Mouse (Mus musculus): ENCODE data around the gene Spaca6. TPM values are rescaled to one million over a fixed set of nuclear protein-coding genes. Genes with fewer than 3 reads are reported as not detected.

Spaca6 gene
- total and polyA plus RNA-seq, 3 experiments, result 9.2 to 17.8 (median 15.3) TPM

DNA sequence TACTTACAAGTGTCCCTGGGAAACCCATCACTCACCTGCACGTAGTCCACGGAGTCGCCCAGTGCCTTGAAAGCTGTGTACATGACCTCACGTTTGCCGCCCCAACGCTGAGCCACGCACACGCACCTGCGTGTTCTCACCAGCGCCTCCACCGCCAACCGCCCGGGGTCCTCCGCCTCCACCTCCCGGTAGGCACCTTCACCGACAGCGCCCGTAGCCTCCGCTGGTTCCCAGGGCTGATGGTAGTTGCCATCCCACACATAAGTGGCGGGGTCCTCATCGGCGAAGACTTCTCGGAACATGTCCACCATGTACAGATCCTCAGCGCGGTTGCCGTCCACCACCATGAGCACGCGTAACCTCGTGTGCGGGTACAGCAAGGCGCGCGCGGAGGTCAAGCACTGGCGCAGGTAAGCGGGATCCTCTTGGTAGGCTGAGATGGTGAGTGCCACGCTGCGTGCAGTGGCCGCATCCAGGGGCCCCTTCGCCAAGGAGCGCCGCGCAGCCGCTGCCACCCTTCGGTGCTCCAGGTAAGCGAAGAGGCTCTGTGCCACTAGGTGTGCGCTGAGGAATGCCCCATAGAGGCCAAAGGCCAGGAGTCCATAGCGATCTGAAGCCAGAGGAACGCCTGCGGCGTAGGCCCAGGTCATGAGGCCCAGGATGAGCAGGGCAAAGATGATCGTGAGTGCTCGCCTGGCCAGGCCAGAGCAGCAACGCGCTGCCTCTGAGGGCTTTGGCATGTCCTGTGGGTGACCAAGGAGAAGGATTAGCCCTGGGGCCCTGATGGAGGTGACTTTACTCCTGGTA lies 23.2 kb downstream of the Spaca6 start:
- Histone ChIP-seq H3K27ac (no peak overlapping the region), H3K36me3 (ENCODE audit: control insufficient read depth, insufficient read depth, low read length) (no peaks in the 10 kb centered on the region), H3K27me3 (ENCODE audit: control insufficient read depth, insufficient read depth, low read length) (no peaks in the 10 kb centered on the region), H3K79me2 (replicated peaks; ENCODE audit: control insufficient read depth, insufficient read depth, low read length) (no peaks in the 10 kb centered on the region), H3K4me3 (no peak overlapping the region), H3K4me1 (ENCODE audit: control insufficient read depth, insufficient read depth, low read length) (no peaks in the 10 kb centered on the region), H3K9ac (ENCODE audit: low read depth, low read length) (no peak overlapping the region)
- intact Hi-C loops (cut with DNase I), result no loop called here
- DNase-seq, result no peak
- 42% methylated on average over 54 of the region's 55 CpGs for WGBS
- TF ChIP-seq EP300 (IDR thresholded peaks at IDR 0.05; ENCODE audit: insufficient read depth, low read depth, low read length) (no peak), POLR2A (IDR thresholded peaks at IDR 0.05; ENCODE audit: insufficient read depth, low read depth, low read length) (no peak), CTCF (IDR thresholded peaks at IDR 0.05) (no peak)

DNA sequence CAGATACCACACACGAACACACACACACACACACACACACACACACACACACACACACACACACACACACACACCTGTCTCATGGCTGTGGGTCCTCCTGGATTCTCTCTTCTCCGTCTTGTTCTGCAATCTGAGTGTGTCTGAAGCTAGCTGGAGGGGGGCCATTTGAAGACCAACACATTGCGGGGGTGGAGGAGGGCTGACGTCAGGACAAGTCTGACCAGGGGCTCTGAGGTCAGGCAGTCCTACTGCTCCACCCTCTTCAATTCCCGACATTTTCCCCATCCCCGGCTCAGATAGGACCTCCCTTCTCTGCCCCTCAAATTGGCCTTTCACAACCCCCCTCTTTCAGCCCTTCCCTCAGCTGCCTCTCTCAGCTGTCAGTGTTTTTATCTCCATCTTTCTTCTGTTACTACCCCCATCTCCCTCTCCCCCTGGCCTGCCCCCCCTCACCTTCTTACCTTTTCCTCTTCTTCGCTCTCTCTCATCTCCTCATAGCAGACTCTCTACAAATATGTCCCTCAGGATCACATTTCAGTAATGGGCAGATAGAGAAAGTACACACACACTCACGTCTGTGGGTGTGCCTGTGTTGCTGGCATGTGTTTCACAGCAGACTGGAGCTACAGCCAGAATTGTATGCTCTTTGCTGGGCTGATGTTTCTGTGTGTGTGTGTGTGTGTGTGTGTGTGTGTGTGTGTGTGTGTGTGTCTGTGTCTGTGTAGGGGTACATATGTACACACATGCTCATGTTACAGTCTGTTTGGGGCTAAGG lies 28.3 kb downstream of the Spaca6 start, which contains the start of gene Has1:
Has1 (minus strand) TSS at position 142 of the 775 bp plus-strand sequence.
- Histone ChIP-seq H3K9ac (ENCODE audit: low read depth, low read length) (no peak within 1 kb of the TSS), H3K27ac (no peak within 1 kb of the TSS), H3K79me2 (replicated peaks; ENCODE audit: control insufficient read depth, insufficient read depth, low read length) (no peaks in the 10 kb centered on the region), H3K4me1 (ENCODE audit: control insufficient read depth, insufficient read depth, low read length) (no peaks in the 10 kb centered on the region), H3K27me3 (ENCODE audit: control insufficient read depth, insufficient read depth, low read length) (no peaks in the 10 kb centered on the region), H3K4me3 (no peak within 1 kb of the TSS), H3K36me3 (ENCODE audit: control insufficient read depth, insufficient read depth, low read length) (no peaks in the 10 kb centered on the region)
- no peak for TF ChIP-seq EP300 (IDR thresholded peaks at IDR 0.05; ENCODE audit: insufficient read depth, low read depth, low read length)
- no peak for TF ChIP-seq POLR2A (IDR thresholded peaks at IDR 0.05; ENCODE audit: insufficient read depth, low read depth, low read length)
- no peak for TF ChIP-seq CTCF (IDR thresholded peaks at IDR 0.05)
- WGBS, result 36% methylated on average over 7 of the region's 8 CpGs
- intact Hi-C loops (cut with DNase I), result no loop called here
- no peak for DNase-seq

DNA sequence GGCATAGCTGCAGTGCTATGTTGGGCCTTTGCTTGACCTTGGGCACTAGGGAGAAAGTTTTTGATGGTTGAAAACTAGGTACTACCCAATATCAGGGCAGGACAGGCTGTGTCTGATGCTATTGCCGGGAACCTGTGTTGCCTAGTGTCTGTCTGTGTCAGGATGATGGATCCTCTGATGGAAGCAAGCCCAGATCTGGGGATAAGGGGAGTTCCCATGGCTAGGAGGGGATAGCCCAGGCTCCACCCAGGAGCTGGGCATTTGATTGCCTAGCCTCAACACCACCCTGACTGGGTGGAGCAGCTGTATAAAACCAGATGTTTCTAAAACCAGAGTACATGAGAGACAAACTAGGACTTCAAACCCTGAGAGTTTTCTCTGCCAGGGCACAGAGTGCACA lies 29.7 kb downstream of the Spaca6 start:
- DNase-seq, result no peak
- H3K36me3 ChIP-seq (ENCODE audit: control insufficient read depth, insufficient read depth, low read length), result no peaks in the 10 kb centered on the region
- H3K4me1 ChIP-seq (ENCODE audit: control insufficient read depth, insufficient read depth, low read length), result no peaks in the 10 kb centered on the region
- no peaks in the 10 kb centered on the region for H3K27me3 ChIP-seq (ENCODE audit: control insufficient read depth, insufficient read depth, low read length)
- no peak overlapping the region for H3K9ac ChIP-seq (ENCODE audit: low read depth, low read length)
- TF ChIP-seq EP300 (IDR thresholded peaks at IDR 0.05; ENCODE audit: insufficient read depth, low read depth, low read length) (no peak), CTCF (IDR thresholded peaks at IDR 0.05) (no peak), POLR2A (IDR thresholded peaks at IDR 0.05; ENCODE audit: insufficient read depth, low read depth, low read length) (no peak)
- WGBS, result 91% methylated on average over 1 of the region's 1 CpGs
- intact Hi-C loops (cut with DNase I), result no loop called here
- no peak overlapping the region for H3K4me3 ChIP-seq
- H3K79me2 ChIP-seq (replicated peaks; ENCODE audit: control insufficient read depth, insufficient read depth, low read length), result no peaks in the 10 kb centered on the region
- no peak overlapping the region for H3K27ac ChIP-seq

DNA sequence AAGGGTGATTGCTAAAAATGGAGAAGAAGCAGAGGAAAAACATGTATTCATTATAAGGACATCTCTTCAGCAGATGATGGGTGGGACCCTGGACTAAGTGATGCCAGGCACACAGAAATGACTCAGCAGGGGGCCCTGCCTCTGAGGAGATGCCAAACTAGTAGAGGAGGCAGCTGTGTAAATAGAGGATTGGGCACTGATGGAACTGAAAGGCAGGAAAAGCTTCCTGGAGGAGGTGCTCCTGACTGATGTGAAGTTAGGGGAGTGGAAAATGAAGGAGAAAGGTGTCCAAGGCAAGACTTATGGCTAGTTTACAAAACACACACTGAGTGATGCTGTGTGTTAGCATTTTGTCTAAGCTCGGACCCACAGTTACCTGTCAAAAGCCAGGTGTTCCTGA lies 30.5 kb downstream of the Spaca6 start:
- H3K4me3 ChIP-seq, result no peak overlapping the region
- H3K9ac ChIP-seq (ENCODE audit: low read depth, low read length), result no peak overlapping the region
- no peaks in the 10 kb centered on the region for H3K79me2 ChIP-seq (replicated peaks; ENCODE audit: control insufficient read depth, insufficient read depth, low read length)
- no peaks in the 10 kb centered on the region for H3K36me3 ChIP-seq (ENCODE audit: control insufficient read depth, insufficient read depth, low read length)
- H3K4me1 ChIP-seq (ENCODE audit: control insufficient read depth, insufficient read depth, low read length), result no peaks in the 10 kb centered on the region
- no peak for DNase-seq
- TF ChIP-seq POLR2A (IDR thresholded peaks at IDR 0.05; ENCODE audit: insufficient read depth, low read depth, low read length), result no peak
- no peak for TF ChIP-seq EP300 (IDR thresholded peaks at IDR 0.05; ENCODE audit: insufficient read depth, low read depth, low read length)
- no peak for TF ChIP-seq CTCF (IDR thresholded peaks at IDR 0.05)
- WGBS, result 83% methylated on average over 1 of the region's 1 CpGs
- no peak overlapping the region for H3K27ac ChIP-seq
- intact Hi-C loops (cut with DNase I), result no loop called here
- H3K27me3 ChIP-seq (ENCODE audit: control insufficient read depth, insufficient read depth, low read length), result no peaks in the 10 kb centered on the region

DNA sequence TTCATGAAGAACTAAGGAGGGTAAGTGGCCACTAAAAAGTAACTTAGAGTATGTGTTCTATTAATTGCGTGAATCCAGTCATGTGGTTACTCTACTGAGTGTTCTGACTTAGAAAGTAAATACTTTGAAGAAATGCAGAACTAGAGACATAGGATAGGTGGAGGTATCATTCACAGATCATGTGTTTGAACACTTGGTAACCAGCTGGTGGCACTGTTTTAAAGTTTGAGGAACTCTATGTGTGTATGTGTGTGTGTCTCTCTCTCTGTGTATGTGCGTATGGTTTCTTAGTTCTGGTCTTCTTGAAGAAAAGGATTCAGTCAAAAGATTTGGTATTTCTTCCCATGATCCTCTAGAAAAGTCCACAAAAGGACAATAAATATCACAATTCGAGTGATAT lies 33.2 kb downstream of the Spaca6 start:
- H3K79me2 ChIP-seq (replicated peaks; ENCODE audit: control insufficient read depth, insufficient read depth, low read length), result no peaks in the 10 kb centered on the region

DNA sequence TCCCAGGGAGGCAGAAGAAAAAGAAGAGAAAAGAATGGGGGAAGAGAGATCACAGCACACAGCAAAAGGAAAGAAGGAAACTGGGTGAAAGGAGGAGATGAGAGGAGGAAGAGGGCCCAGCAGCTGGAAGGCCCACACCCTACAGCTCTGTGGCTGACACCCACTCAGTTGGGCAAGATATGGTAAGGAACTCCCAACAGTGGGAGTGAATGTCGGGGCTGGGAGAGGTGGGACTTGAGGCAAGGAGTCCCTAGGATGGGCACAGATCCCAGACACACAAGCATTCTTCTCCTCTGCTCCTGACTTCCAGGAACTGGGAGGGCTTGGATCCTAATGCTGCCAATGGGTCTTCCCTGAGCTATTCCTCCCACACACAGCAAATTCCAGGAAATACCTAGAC lies 35.4 kb downstream of the Spaca6 start:
- Histone ChIP-seq H3K4me1 (ENCODE audit: control insufficient read depth, insufficient read depth, low read length) (no peaks in the 10 kb centered on the region), H3K9ac (ENCODE audit: low read depth, low read length) (no peak overlapping the region), H3K4me3 (no peak overlapping the region), H3K79me2 (replicated peaks; ENCODE audit: control insufficient read depth, insufficient read depth, low read length) (no peaks in the 10 kb centered on the region), H3K36me3 (ENCODE audit: control insufficient read depth, insufficient read depth, low read length) (no peaks in the 10 kb centered on the region), H3K27ac (no peak overlapping the region), H3K27me3 (ENCODE audit: control insufficient read depth, insufficient read depth, low read length) (no peaks in the 10 kb centered on the region)
- 22% methylated on average over 1 of the region's 1 CpGs for WGBS
- DNase-seq, result peak in 1 of 2 experiments; percentile 31
- TF ChIP-seq POLR2A (IDR thresholded peaks at IDR 0.05; ENCODE audit: insufficient read depth, low read depth, low read length), result no peak
- no peak for TF ChIP-seq CTCF (IDR thresholded peaks at IDR 0.05)
- TF ChIP-seq EP300 (IDR thresholded peaks at IDR 0.05; ENCODE audit: insufficient read depth, low read depth, low read length), result no peak
- intact Hi-C loops (cut with DNase I), result no loop called here

More for the DNA sequence above, 33.2 kb downstream of the Spaca6 start:
- no peaks in the 10 kb centered on the region for H3K4me1 ChIP-seq (ENCODE audit: control insufficient read depth, insufficient read depth, low read length)
- H3K9ac ChIP-seq (ENCODE audit: low read depth, low read length), result no peak overlapping the region
- TF ChIP-seq EP300 (IDR thresholded peaks at IDR 0.05; ENCODE audit: insufficient read depth, low read depth, low read length) (no peak), POLR2A (IDR thresholded peaks at IDR 0.05; ENCODE audit: insufficient read depth, low read depth, low read length) (no peak), CTCF (IDR thresholded peaks at IDR 0.05) (no peak)
- no peak overlapping the region for H3K27ac ChIP-seq
- H3K27me3 ChIP-seq (ENCODE audit: control insufficient read depth, insufficient read depth, low read length), result no peaks in the 10 kb centered on the region
- intact Hi-C loops (cut with DNase I), result no loop called here
- no peaks in the 10 kb centered on the region for H3K36me3 ChIP-seq (ENCODE audit: control insufficient read depth, insufficient read depth, low read length)
- WGBS, result 83% methylated on average over 3 of the region's 3 CpGs
- no peak for DNase-seq
- no peak overlapping the region for H3K4me3 ChIP-seq

All from heart, adult 2 months (tissue).